Mouse (Mus musculus): ENCODE results near the gene Rasal1.
A peak's percentile ranks its signal among the peaks of the same experiment; 100 is the strongest.

Gene Rasal1

DNA sequence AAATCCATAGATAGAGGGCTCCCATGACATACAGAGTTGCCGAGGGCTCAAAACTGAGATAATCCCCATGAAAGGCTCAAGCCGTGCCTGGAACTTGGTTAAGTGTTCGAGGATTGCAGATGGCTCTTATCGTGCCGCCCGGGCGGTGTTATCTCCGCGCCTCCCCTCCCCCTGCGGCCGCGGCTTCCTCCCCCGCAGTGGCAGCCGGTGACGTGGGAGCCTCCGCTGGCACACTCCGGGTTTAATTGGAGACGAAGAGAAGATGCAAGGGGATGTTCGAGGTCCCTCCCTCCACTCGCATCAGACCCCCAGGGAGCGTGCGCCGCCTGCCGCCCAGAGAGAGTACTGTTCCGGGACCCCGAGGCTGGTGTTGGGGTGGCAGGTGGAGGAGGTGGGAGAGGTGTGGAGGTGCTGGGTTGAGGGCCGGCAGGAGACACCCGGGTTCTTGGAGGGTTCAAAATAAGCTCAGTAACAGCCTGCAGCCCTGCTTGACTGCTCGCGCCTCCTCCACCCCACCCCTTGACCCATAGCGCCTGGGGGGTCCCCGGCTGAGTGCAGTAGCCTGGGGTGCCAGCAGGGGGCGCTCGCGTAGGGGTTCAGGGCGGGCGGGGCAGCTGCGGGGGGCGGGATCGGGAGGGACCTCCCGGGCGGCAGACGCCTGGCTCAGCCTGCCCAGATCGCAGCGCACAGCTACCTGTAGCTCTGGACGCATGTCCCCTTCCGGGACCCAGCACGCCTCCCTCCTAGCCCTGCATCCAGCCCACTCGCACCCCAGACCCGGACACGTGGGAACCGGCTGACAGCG, at the start of gene Rasal1:
Rasal1 (plus strand) TSS at position 244 of the 805 bp plus-strand sequence.
- DNase-seq (ENCODE audit: low read depth, low spot score) = no peak

DNA sequence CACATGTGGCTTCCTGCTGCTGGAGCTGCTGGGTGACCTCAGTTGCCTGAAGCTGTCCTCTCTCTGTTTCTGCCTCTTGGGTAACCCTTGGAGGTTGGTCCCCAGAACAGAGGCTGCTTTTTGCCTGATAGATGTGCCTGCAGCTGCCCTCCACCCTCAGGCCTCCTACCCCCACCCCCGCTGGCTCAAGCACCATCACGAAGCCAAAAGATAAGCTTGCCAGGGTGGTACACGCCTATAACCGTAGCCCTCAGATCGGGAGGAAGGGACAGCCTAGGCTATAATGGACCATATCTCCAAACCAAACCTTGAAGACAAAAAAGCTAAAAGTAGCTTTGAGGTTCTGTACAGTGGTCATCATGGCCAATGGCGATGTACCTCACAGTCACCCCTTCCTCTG, 49.0 kb upstream of the Rasal1 start:
- no peak for DNase-seq (ENCODE audit: low read depth, low spot score)

DNA sequence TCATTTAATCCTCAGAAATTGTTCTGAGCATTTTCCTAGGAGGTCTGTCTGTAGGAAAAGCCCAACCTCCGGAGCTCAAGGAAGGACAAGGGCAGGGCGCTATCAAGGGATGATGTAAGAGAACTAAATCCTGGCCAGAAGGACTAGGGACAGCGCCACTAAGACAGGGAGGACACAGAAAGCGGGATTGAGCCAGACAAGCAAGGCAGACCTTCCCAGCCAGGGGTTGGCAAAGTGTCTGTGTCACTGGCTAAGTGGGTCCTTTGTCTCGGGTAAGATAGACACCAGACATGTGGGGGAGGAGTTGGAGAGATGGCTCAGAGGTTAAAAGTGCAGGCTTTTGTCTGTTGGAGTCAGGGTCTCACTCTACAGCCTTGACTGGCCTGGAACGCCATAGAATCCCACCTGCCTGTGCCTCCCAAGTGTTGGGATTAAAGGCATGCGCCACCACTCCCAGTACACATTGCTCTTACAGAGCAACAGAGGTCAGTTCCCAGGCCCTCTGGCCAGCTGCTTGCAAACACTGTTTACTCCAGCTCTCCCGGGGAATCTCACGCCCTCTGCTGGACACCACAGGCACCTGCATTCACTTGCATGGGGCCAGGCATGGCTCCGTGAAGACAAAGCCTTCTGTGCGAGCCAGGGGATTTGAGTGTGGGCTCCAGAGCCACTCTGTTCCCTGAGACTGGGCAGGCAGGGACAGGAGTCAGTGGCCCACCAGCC, 47.5 kb upstream of the Rasal1 start:
- no peak for DNase-seq (ENCODE audit: low read depth, low spot score)

DNA sequence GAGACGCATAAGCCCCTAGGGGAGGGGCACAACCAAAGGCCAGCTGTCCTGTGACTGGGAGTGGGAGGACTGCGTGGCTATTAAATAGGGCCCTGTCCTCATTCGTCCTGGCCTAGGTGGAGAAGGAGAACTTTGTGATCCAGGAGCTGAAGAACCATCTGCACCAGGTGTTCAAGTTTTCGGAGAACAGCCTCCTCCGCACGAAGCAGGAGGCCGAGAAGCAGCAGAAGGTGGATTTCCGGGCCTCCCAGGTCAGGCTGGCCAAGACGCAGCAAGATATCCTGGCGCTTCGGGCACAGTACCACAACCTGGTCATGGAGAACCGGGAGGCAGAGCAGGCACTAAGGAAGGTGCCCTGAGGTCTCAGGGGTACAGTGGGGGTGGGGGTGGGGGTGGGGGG, 46.4 kb upstream of the Rasal1 start:
- DNase-seq (ENCODE audit: low read depth, low spot score) = no peak

DNA sequence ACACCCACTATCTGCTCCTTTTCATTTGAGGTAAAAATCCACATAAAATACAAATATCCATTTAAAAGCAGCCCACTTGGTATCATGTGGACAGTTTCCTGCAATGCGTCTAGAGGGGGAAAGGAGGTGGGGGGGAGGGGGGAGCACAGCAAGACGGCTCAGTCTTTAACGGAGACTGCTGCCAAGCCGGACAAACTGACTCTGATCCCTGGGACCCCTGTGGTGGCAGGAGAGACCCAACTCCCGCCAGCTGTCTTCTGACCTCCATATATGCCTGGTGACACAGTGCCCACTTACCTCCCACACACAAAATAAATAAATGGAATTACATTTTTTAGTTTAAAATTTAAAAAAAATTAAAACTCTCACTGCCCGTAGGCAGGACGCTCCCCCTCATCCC, 45.1 kb upstream of the Rasal1 start:
- no peak for DNase-seq (ENCODE audit: low read depth, low spot score)

DNA sequence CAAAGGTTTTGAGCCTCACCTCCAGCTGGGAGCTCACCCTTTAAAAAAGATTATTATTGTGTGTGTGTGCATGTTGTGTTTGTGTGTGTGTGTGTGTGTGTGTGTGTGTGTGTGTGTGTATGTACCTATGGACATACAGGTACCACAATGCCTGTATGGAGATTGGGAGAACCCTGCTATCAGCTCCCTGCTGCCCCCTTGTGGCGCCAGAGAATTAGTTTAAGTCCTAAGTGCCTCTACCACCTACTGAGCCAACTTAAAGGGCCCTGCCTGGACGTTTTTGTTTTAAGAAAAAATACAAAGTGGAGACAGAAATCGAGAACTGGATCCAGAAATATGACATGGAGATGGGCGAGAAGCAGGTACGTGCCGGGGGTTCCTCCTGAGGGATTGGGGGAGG, 43.8 kb upstream of the Rasal1 start:
- DNase-seq (ENCODE audit: low read depth, low spot score) = peak; percentile 66

DNA sequence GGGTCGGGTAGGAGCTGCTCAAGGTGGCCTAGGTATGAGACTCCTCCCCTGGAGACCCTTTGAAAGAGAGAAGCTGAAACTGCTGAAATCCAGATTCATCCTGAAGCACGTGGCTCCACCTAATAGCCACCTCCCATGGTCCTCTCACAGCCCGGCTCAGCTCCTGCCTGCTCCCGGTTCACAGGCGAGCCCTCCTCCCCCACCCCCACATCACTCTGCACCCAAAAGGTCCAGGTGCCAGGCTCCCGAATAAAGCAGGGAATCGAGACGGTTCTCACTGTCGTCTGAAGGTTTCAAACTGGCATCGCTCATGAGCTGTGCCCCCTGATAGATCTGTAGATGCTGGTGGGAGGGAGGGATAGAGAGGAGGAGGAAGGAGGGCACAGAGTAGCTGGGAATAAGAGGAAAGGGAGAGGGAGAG, 43.4 kb upstream of the Rasal1 start:
- DNase-seq (ENCODE audit: low read depth, low spot score) = no peak

DNA sequence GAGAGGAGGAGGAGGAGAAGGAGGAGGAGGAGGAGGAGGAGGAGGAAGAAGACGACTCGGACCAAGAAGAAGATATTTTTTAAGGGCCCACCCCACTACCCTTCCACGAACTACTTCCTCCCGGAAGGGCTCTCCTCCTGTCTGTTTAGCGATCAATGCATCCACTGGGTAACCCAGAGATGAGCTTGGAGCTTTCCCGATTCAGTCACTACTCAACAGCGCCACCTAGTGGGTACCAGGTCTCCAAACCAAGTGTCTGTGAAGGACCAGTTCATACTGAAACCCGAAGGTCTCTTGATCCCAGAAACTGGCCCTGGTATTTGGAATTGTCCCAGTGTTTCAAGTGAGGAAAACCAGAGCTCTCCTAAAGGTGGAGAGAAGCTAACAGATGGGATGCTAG, 42.9 kb upstream of the Rasal1 start:
- DNase-seq (ENCODE audit: low read depth, low spot score) = peak; percentile 80

DNA sequence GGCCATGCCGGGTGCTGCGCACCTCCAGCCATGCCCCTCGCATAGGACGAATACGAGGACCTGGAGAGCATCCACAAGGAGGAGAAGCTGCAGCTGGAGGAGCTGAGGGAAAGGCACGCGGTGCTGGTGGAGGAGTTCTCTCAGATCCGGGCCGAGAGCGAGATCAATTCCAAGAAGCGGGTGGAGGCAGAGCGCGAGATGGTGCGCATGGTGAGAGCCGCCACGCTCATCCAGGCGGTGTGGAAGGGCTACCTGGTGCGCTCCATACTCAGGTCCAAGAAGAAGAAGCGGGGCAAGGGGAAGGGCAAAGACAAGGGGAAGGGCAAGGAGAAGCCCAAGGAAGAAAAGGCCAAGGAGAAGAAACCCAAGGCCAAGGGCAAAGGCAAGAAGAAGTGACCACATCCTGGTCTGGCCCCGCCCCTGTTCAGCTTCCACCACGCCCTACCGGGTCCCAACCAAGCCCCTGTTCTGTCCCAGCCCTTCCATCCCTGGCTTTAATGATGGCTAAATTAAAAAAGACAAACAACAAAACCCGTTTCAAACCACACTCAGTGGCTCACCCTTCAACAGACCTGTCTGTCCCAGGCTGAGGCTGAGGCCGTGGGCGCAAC, 41.9 kb upstream of the Rasal1 start:
- no peak for DNase-seq (ENCODE audit: low read depth, low spot score)

DNA sequence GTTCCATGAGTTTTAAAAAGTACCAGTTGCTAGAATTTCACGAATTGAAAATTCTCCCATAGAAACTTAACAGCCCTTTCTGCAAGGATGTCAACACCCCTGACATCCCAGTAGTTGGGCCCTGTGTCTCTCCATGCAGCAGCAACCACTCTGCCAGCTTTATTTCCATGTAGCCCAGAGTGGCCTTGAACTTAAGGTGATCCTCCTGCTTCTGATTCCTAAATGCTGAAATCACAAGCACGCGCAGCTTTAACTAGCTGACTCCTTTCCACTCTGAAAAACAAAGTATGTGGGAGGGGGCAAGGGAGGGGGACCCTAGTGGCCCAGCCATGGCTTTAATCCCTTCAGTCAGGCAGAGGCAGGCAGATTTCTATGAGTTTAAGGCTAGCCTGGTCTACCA, 41.3 kb upstream of the Rasal1 start:
- DNase-seq (ENCODE audit: low read depth, low spot score) = no peak

DNA sequence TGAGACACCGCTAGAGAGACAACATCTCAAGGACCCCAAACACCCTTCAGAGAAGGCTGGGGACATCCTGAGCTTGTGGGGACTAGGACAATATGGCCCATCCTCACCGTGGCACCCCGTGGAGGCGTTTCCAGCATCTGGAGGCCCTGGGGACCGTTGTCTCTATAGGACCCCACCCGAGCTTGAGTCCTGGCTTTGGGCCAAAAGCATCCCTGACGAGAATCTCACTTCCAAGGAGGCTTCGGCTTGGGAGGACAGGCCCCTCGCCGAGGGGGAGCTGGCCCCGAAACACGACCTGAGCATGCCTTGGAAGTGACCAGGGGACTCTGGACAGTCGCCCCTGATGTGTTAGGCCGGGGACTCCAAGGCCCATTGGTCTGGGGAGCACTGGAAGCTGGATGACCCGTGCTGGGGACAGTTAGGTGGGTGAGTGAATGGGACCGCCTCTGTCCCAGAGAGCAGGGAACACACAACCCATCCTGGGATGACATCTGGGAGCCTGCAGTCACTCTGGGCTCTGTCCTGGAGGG, 39.3 kb upstream of the Rasal1 start:
- no peak for DNase-seq (ENCODE audit: low read depth, low spot score)

DNA sequence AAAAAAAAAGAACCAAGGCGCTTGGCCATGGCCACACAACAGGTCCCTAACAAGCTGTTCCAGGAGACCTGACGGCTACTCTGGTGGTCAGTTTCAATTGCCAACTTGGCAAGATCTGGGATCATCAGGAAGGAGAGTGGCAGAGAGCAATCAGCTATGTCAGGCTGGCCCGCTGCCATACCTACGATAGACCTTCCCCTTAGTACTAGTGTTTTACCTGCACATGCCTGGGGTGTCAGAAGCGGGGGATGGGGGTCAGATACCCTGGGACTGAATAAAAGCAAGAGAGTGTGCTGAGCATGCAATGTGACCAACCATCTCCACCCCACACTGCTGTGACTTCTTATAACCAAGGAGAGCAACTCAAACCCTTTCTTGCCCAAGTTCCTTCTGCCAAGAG, 37.7 kb upstream of the Rasal1 start:
- DNase-seq (ENCODE audit: low read depth, low spot score) = no peak

DNA sequence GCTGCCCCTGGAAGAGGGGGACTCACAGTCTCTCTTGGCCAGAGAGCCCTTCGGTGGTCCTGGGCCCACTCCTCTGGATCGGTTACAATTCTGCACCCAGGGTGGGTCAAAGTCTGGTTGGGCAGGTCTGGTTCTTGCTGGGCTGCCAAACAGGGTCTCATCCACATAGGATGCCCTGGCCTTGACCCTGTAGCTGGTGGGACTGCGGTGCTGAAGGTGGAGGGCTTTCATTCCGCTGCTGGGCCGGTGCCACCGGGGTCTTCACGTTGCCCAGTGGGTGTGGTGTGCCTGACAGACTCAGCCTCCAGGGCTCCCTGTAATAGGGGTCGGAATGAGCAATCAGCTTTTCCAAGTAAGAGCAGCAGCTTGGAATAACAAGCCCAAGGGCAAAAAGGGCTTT, 37.2 kb upstream of the Rasal1 start:
- DNase-seq (ENCODE audit: low read depth, low spot score) = no peak

DNA sequence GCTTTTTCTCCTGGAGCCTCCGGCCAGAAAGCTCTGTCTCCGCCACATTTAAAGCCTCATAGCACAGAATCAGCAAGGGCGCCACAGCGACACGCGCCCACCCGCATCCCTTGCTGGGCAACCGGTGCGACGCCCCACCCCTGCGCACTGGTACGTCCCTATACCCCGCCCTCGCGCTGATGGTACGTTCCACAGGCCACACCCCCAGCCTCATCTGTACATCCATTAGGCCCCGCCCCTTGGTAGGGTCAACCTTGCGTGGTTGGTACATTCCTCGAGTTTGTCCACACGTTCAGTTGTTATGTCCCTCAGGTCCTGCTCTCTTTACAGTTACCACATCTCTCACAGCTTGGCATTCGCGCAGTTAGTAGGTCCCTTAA, 36.2 kb upstream of the Rasal1 start, which contains the start of the genes Rita1 and Ddx54:
Rita1 (minus strand) TSS at position 148 of the 380 bp plus-strand sequence.
Ddx54 (plus strand) TSS at position 298 of the 380 bp plus-strand sequence.
- no peak for DNase-seq (ENCODE audit: low read depth, low spot score)

DNA sequence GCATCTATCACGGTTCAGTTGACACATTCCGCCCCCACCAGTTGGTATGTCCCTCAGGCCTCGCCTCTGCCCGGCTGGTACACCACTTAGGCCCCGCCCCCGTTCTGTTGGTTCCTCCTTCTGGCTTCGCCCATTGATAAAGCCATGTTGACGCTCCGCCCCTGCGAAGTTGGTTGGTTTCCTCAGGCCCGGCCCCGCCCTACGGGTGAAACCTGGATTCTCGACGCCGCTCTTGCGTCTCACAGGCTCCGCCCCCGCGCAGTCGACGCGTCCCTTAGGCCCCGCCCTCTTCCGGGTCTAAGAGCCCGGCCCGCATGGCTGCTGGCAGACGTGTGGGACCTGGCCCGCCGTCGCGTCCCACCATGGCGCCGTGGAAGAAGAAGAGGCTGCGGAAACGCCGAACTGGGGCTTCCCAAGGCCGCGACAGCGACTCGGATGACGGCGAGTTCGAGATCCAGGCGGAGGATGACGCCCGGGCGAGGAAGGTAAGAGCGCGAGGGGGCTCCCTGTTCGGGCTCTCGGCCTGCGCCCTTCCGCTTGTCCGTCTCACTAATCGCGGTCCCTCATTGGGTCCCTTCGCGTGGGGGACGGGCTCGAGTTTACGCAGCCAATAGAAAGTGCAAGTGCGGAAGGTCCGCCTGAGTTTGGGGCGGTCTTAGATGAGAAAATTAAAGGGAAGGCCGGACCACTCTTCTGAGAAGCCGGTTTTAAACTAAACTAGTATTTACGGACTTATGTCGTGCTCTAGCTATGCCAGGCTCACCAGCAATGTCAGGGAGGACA, 35.6 kb upstream of the Rasal1 start:
- peak; percentile 100 for DNase-seq (ENCODE audit: low read depth, low spot score)

DNA sequence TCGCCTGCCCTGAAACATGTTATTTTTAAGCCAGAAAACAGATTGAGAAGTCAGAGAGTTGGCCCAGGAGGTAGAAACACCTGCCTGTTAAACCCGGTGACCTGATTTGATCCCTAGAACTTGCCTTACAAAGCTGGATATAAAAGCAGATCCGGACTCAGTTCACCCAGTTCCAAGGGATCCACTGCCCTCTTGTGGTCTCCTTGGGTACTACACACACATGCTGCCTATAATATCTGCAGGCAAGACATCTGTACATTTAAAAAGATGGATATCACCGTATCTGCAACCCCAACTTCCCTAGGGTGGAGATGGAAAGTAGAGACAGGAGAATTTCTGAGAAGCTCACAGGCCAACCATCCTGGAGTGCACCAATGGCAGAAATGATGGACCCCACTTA, 32.7 kb upstream of the Rasal1 start:
- no peak for DNase-seq (ENCODE audit: low read depth, low spot score)

DNA sequence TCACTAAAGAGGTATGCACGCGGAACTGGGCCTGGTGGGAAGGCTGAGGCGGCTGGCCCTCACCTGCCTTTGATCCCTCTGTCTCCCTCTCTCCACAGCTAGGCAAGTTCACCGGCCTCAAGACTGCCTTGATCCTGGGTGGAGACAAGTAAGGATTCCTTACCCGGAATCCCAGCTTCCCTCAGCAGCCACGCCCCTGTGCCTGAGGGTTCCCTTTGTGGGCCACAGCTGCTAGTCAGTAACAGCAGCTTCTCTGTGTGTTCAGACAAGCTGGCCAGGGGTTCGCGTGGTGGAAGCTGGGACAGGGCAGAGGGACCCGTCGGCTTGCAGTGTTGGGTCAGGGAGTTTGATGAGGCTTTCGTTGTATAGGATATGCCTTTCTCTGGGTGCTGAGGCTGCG, 29.8 kb upstream of the Rasal1 start:
- DNase-seq (ENCODE audit: low read depth, low spot score) = no peak

DNA sequence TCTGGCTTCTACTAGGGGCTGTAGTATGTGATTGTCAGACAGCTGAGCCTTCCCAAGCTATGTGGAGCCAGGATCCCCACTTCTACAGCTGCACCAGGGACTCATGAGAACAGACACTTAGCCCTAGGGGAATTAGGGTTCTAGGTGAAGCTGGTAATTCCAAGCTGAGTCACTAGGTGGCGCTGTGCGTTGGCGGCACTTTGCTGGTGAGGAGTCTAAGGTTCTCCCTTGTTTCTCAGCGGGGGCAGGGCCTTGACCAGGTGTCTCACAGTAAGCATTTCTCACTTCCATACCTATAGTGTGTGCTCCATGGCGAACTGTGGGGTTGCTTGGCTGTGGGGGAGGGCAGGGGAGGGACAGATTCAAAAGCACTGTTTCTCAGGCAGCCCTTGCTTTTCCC, 29.4 kb upstream of the Rasal1 start:
- DNase-seq (ENCODE audit: low read depth, low spot score) = no peak

DNA sequence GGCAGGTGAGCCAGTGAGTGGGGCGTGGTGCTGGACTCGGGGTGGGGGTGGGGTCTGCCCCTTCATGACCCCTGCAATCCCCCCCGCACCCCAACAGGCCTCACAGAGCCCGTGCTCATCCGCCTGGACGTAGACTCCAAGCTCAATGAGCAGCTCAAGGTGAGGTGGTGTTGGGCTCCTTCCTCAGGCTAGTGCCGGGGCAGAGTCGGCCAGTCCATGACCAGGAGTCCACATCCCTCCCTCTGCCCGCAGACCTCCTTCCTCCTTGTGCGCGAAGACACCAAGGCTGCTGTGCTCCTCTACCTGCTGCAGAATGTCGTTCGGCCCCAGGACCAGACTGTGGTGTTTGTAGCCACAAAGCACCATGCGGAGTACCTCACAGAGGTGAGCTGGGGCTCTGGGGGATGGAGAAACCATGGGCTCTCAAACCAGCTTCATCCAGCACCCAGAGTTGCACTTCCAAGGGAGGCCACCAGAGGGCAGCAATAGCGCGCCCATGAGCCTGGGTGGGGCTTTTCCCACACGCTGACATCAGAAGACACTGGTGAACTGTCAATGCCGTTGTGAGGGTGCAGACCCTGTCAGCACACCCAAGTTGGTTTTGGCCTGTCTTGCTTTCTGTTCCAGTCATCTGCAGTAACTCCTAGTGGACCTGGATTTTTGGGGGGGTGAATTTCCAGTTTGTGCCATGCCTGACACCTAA, 28.1 kb upstream of the Rasal1 start:
- peak; percentile 42 for DNase-seq (ENCODE audit: low read depth, low spot score)

DNA sequence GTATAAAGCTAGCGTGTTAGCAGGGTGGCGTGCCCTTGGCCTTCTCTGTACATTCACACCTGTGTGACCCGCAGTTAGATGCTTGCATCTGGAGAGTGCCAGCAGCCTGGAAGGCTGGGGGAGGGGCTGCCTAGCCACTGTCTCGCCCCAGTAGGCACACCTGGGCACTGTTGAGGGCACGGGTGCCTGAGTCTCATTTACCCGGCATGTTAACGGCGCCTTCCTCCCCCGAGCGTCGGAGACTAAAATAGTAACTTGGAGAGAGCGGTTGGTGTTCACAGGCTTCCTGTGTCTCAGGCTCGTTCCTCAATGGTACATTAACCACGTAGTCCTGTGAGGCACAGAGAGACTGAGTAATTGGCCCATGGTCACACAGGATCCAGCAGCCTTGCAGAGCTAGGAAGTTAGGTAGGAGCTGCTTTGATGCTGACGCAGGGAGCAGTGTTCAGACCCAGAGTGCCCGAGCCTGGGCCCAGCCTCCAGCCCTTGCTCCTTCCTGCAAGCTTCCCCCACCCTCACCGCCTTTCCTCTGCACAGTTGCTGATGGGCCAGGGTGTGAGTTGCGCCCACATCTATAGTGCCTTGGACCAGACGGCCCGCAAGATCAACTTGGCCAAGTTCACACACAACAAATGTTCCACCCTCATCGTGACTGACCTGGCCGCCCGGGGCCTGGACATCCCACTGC, 27.4 kb upstream of the Rasal1 start:
- no peak for DNase-seq (ENCODE audit: low read depth, low spot score)
